Mouse (Mus musculus): ENCODE results near the gene Olfr945.

Gene Olfr945

DNA sequence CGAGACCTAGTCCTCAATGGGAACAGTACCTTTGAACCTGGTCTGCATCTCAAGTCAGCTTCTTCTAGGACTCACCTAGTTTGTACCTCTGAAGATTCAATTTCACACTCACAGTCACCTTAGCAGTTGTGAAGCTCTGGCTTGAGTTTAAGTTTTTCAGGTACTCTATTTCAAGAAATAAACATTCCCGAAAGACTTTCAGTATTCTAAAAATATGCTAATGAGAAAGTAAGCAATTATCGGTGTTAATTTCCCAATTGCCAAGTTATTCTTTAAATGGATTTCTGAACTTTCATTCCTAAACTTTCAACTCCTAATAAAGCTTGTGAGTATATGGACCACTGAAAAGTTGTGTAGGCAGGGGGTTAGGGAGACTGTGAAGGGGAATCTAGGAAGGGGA is at the start of gene Olfr945:
TSS of gene Olfr945 (minus strand) at position 101 of the 400 bp plus-strand sequence.
- in situ Hi-C loops (cut with MboI; ENCODE audit: low sequenced_read_pairs), result no loop called here

GRCm38 (mm10) chr9:39325945-39326344 is 49.3 kb upstream of the Olfr945 start, which contains the start of gene Olfr948:
Olfr948 (minus strand) TSS chr9:39326045.
- in situ Hi-C loops (cut with MboI; ENCODE audit: low sequenced_read_pairs), result no loop called here

GRCm38 (mm10) chr9:39287136-39287535 is 10.5 kb upstream of the Olfr945 start:
- in situ Hi-C loops (cut with MboI; ENCODE audit: low sequenced_read_pairs), result no loop called here

DNA sequence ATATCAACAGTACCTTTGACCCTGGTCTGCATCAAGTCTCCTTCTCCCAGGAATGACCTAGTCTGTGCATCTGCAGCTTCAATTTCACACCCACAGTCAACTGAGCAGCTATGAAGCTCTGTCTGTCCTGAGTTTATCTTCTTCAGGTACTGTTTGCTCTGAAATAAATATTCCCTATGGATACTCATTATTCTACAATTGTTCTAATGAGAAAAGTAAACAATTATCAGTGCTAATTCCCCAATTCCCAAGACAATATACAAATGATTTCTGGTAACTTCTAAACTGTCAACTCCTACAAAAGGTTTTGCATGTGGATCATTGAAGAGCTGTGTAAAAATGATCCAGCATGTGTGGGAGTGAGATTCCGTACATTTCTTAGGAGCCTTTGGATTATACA is 26.7 kb downstream of the Olfr945 start, which contains the start of gene Olfr1537:
TSS of gene Olfr1537 (minus strand) at position 101 of the 400 bp plus-strand sequence.
- in situ Hi-C loops (cut with MboI; ENCODE audit: low sequenced_read_pairs), result no loop called here
